ENCODE assay signal across 8 mouse cellular contexts in the genomic region with DNA sequence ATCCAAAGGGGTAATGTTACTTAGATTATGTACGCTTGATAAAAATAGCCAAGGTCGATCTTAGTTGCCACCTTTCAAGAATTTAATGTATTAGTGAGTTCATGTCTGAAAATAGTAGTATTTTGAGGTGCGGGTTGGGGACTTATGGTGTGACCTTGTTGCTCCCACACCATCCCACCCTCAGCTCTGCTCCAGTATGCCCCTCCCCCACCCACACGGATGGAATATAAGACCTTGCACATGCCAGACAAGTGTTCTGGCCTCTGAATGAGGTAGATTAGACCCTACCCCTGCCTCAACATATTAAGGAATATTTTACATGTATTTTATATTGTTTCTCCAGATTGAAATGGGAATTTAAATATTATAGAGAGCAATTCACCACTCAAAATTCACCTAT. TPM values are rescaled to one million over a fixed set of nuclear protein-coding genes. Genes with fewer than 3 reads are reported as not detected.
DNase-seq lines count a peak whose midpoint lies in the region; ATAC-seq and TF ChIP-seq lines count a peak whose summit lies in the region.

No protein-coding gene starts in this region.

- TF ChIP-seq RAD21 in CH12.LX (IDR thresholded peaks at IDR 0.05; ENCODE audit: low read depth, low read length) = no peak

- no peaks in the 10 kb centered on the region for H3K9me3 ChIP-seq in erythroblast, embryonic 14.5 days (ENCODE audit: control insufficient read depth, low read length)
- H3K9me3 ChIP-seq in CH12.LX (replicated peaks; ENCODE audit: low read length) = no peaks in the 10 kb centered on the region
- no peaks in the 10 kb centered on the region for H3K9me3 ChIP-seq in forebrain, embryonic 12.5 days
- no peaks in the 10 kb centered on the region for H3K9me3 ChIP-seq in limb, embryonic 15.5 days

- TF ChIP-seq CTCF in CH12.LX (conservative IDR thresholded peaks at IDR 0.05 in 1 of 2, IDR thresholded peaks at IDR 0.05 in 1 of 2; ENCODE audit: low read depth in 2 of 2, low read length in 2 of 2) = no peak

- peak overlapping the region; percentile 98 for H3K4me3 ChIP-seq in erythroblast, embryonic 14.5 days (replicated peaks)
- H3K4me3 ChIP-seq in CH12.LX (replicated peaks in 1 of 3; ENCODE audit: low read depth in 2 of 3, low read length in 2 of 3, poor library complexity in 1 of 3) = peak overlapping the region; percentile 53 to 96 (median 96)
- peak overlapping the region; percentile 98 for H3K4me3 ChIP-seq in forebrain, embryonic 12.5 days (replicated peaks)
- peak overlapping the region; percentile 96 for H3K4me3 ChIP-seq in limb, embryonic 15.5 days

- no peak overlapping the region for H3K27ac ChIP-seq in CH12.LX (ENCODE audit: insufficient read depth, low read depth)
- no peak overlapping the region for H3K27ac ChIP-seq in forebrain, embryonic 12.5 days
- no peak overlapping the region for H3K27ac ChIP-seq in limb, embryonic 15.5 days

- dilution Hi-C loops in CH12.LX (cut with MboI; ENCODE audit: extremely low pct_ligation_motif_present, extremely low pct_unique_long_range_greater_than_20kb, low sequenced_read_pairs) = no loop called here

- peak overlapping the region; percentile 100 for H3K4me2 ChIP-seq in CH12.LX (ENCODE audit: insufficient read depth, low read depth, poor library complexity, severe bottlenecking)
- H3K4me2 ChIP-seq in forebrain, embryonic 12.5 days = peak overlapping the region; percentile 82
- peak overlapping the region; percentile 52 for H3K4me2 ChIP-seq in limb, embryonic 15.5 days

- peak overlapping the region; percentile 94; the same call in 1 of the 2 replicates for H3K9ac ChIP-seq in CH12.LX (ENCODE audit: insufficient read depth, low read depth)
- H3K9ac ChIP-seq in forebrain, embryonic 12.5 days = no peak overlapping the region
- no peak overlapping the region for H3K9ac ChIP-seq in limb, embryonic 15.5 days

- no peak for ATAC-seq in erythroblast, adult 5-6 weeks (replicated peaks; ENCODE audit: low FRiP score, poor library complexity, severe bottlenecking)
- ATAC-seq in forebrain, embryonic 12.5 days (ENCODE audit: low FRiP score) = no peak
- no peak for ATAC-seq in limb, embryonic 15.5 days (ENCODE audit: insufficient number of reproducible peaks, low FRiP score, low TSS enrichment, low read depth)

- DNase-seq in CH12.LX (ENCODE audit: extremely low read depth) (no peak), adipocyte (ENCODE audit: low spot score) (no peak)
- no peak for DNase-seq in right cerebral cortex, postnatal 4 days
- no peak for DNase-seq in left cerebral cortex, postnatal 36 days (ENCODE audit: low spot score in 2 of 2)

- peaks cover 17% of the 10 kb centered on the region for H3K36me3 ChIP-seq in erythroblast, embryonic 14.5 days (ENCODE audit: control insufficient read depth)
- peaks cover 3 to 29% of the 10 kb centered on the region in 2 experiments for H3K36me3 ChIP-seq in CH12.LX (replicated peaks in 1 of 2; ENCODE audit: control insufficient read depth in 1 of 2, insufficient read depth in 1 of 2, low read length in 1 of 2)
- H3K36me3 ChIP-seq in forebrain, embryonic 12.5 days (replicated peaks) = peaks cover 13% of the 10 kb centered on the region; the same call in 1 of the 2 replicates
- H3K36me3 ChIP-seq in limb, embryonic 15.5 days = peaks cover 10% of the 10 kb centered on the region; the same call in 1 of the 2 replicates

- H3K79me2 ChIP-seq in CH12.LX (replicated peaks; ENCODE audit: control insufficient read depth, extremely low read depth, insufficient read depth, poor library complexity, severe bottlenecking) = peaks cover 64% of the 10 kb centered on the region

- WGBS in forebrain, embryonic 12.5 days = 66% methylated on average over 4 of the region's 4 CpGs
- WGBS in limb, embryonic 15.5 days = 47% methylated on average over 4 of the region's 4 CpGs

- peaks cover 25% of the 10 kb centered on the region for H3K4me1 ChIP-seq in erythroblast, embryonic 14.5 days (ENCODE audit: control insufficient read depth)
- H3K4me1 ChIP-seq in CH12.LX (ENCODE audit: control insufficient read depth in 1 of 2, insufficient read depth in 2 of 2) = peaks cover 2 to 18% of the 10 kb centered on the region in 2 experiments; a peak in 2 of 4 replicates
- peaks cover 17% of the 10 kb centered on the region for H3K4me1 ChIP-seq in forebrain, embryonic 12.5 days
- H3K4me1 ChIP-seq in limb, embryonic 15.5 days = peaks cover 15% of the 10 kb centered on the region

- TF ChIP-seq EP300 in CH12.LX (IDR thresholded peaks at IDR 0.05; ENCODE audit: low read length) = no peak

- H3K27me3 ChIP-seq in erythroblast, embryonic 14.5 days (ENCODE audit: control insufficient read depth) = no peaks in the 10 kb centered on the region
- H3K27me3 ChIP-seq in CH12.LX (replicated peaks) = no peaks in the 10 kb centered on the region
- no peaks in the 10 kb centered on the region for H3K27me3 ChIP-seq in forebrain, embryonic 12.5 days
- no peaks in the 10 kb centered on the region for H3K27me3 ChIP-seq in limb, embryonic 15.5 days

- TF ChIP-seq POLR2A in CH12.LX (IDR thresholded peaks at IDR 0.05; ENCODE audit: low read depth, low read length) = no peak

- intact Hi-C loops in left cerebral cortex, postnatal 36 days (cut with DNase I) = loop anchor here (10.0 kb wide), 1 partner anchor 429 kb away; no protein-coding TSS in a partner anchor

- in situ Hi-C loops in CH12.LX (cut with MboI; ENCODE audit: low pct_ligation_motif_present, low pct_unique_long_range_greater_than_20kb, low sequenced_read_pairs) = loop anchor here (25.0 kb wide), 1 partner anchor 426 kb away; no protein-coding TSS in a partner anchor

TF ChIP-seq in CH12.LX, 34 proteins besides CTCF, POLR2A, EP300 and RAD21:
- TF ChIP-seq CHD2 (IDR thresholded peaks at IDR 0.05; ENCODE audit: low read length) = peak; percentile 48; the same call in 1 of the 2 replicates
- no peak for TF ChIP-seq UBTF (IDR thresholded peaks at IDR 0.05; ENCODE audit: low read depth, low read length)
TF ChIP-seq in CH12.LX: peak in this region for 1.

RNA-seq across cellular contexts. Expression of a gene that starts 2.0 kb away (rescaled TPM):
- polyA plus RNA-seq in erythroblast, embryonic 14.5 days (2012) = 0.12 and 0.34 TPM in 2 replicates
- 22.4 and 29.0 TPM in 2 replicates for total RNA-seq in erythroblast, adult 5-6 weeks (2015; ENCODE audit: low replicate concordance)
- total RNA-seq in erythroblast, adult 5-6 weeks (2017; ENCODE audit: low replicate concordance) = 26.9 and 56.0 TPM in 2 replicates
- total RNA-seq in CH12.LX (2012; rRNA removed) (72.4 and 73.1 TPM in 2 replicates), CH12.LX (2014; rRNA removed) (90.5 and 104 TPM in 2 replicates)
- polyA plus RNA-seq in CH12.LX (2012; ENCODE audit: insufficient read length, low read depth) = 48.0 and 59.7 TPM in 2 replicates
- polyA plus RNA-seq in forebrain, embryonic 12.5 days (2016; fragmentation: Nextera tagmentation; extraction: Ambion mirVana) = 76.3 and 78.2 TPM in 2 replicates
- polyA plus RNA-seq in limb, embryonic 15.5 days (2015; fragmentation: Nextera tagmentation; extraction: Ambion mirVana) = 31.9 and 45.7 TPM in 2 replicates
- total RNA-seq in left cerebral cortex, postnatal 36 days (2021) = 100 to 1,000 TPM; 117 to 119 TPM

Comparison
In these comparisons a context has a peak if more than half of its experiments do, and no peak if none do; other contexts are left out.
1. RNA of a gene that starts 2.0 kb away (polyA plus RNA-seq): 76.3 to 78.2 TPM in forebrain, embryonic 12.5 days, 48.0 to 59.7 TPM in CH12.LX and 31.9 to 45.7 TPM in limb, embryonic 15.5 days; 0.12 to 0.34 TPM in erythroblast, embryonic 14.5 days; every median in the first group is over 10 times any median in the second.
2. Peak in every context shown above with its lines, with median percentiles within 50 percentile points of each other: H3K4me3 ChIP-seq and H3K4me2 ChIP-seq.